Mouse (Mus musculus): ENCODE results near the gene Vwa5b1. TPM values are rescaled to one million over a fixed set of nuclear protein-coding genes. Genes with fewer than 3 reads are reported as not detected.

Vwa5b1 gene
- 0.15 TPM in 1 of 2 replicates, not detected in the other for polyA plus RNA-seq (2016; fragmentation: Nextera tagmentation; extraction: Ambion mirVana)

- no peak for ATAC-seq (ENCODE audit: insufficient number of reproducible peaks, insufficient read depth, low FRiP score, low TSS enrichment, low read depth)
- 17% methylated on average over 8 of the region's 8 CpGs for WGBS
- Histone ChIP-seq H3K4me1 (replicated peaks) (peaks cover 8% of the 10 kb centered on the region; the same call in 1 of the 2 replicates), H3K27me3 (no peaks in the 10 kb centered on the region), H3K27ac (no peak within 1 kb of the TSS), H3K9me3 (peaks cover 6% of the 10 kb centered on the region; the same call in 1 of the 2 replicates), H3K4me2 (no peak within 1 kb of the TSS), H3K4me3 (replicated peaks) (no peak within 1 kb of the TSS), H3K9ac (replicated peaks) (no peak within 1 kb of the TSS), H3K36me3 (no peaks in the 10 kb centered on the region)
Observed at GRCm38 (mm10) chr4:138635428-138636145, at the start of gene Vwa5b1. TSS of gene Vwa5b1 (minus strand) at chr4:138635884.

DNA sequence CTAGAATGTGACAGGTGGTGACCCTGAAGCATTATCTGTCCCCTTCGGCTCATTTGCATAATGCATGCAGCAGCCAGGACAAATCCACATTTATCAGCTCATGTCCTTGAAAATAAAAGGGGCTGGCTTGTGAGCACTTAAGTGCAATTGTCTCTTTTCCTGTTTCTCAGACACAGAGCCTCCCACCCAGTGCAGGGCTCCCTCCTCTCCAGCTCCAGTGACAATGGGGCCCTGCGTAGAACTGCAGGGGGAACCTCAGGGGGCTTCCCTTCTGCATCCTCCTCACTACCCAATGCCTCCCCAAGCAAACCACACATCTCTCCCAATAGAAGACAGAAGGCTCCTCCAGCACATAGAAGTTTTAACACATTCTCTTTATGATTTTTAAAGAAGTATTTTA, 47.1 kb upstream of the Vwa5b1 start:
- ATAC-seq (ENCODE audit: insufficient number of reproducible peaks, insufficient read depth, low FRiP score, low TSS enrichment, low read depth): no peak

DNA sequence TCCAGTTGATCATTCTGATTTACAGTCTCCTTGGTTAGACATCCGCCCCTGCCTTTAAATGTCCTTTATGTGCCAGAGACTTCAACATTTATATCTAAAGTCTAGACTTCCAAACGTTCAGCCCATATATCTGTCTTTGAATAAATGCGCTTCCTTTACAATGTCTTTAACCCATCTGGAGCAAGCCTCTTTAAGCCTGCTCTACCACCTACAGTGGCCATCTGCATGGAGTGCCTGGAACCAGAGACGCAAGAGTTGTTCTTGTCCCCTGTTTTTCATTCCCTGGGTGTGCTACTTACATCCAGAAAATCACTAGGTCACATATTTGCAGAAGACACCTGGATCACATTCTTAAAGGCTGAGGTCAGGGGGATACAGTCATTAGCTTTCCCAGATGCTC, 44.4 kb upstream of the Vwa5b1 start:
- Histone ChIP-seq H3K4me2 (no peak overlapping the region), H3K9me3 (no peaks in the 10 kb centered on the region), H3K27ac (no peak overlapping the region), H3K4me1 (replicated peaks) (no peaks in the 10 kb centered on the region), H3K27me3 (peaks cover 20% of the 10 kb centered on the region), H3K9ac (replicated peaks) (no peak overlapping the region), H3K36me3 (no peaks in the 10 kb centered on the region), H3K4me3 (replicated peaks) (no peak overlapping the region)
- no peak for ATAC-seq (ENCODE audit: insufficient number of reproducible peaks, insufficient read depth, low FRiP score, low TSS enrichment, low read depth)
- 72% methylated on average over 4 of the region's 4 CpGs for WGBS

More for the DNA sequence above, 47.1 kb upstream of the Vwa5b1 start:
- Histone ChIP-seq H3K36me3 (no peaks in the 10 kb centered on the region), H3K4me1 (replicated peaks) (no peaks in the 10 kb centered on the region), H3K9me3 (no peaks in the 10 kb centered on the region), H3K4me2 (no peak overlapping the region), H3K9ac (replicated peaks) (no peak overlapping the region), H3K27ac (no peak overlapping the region), H3K4me3 (replicated peaks) (no peak overlapping the region), H3K27me3 (peaks cover 21% of the 10 kb centered on the region)
- WGBS: 73% methylated on average over 2 of the region's 2 CpGs

GRCm38 (mm10) chr4:138677579-138677978, 41.9 kb upstream of the Vwa5b1 start:
- Histone ChIP-seq H3K27me3 (peaks cover 18% of the 10 kb centered on the region; the same call in 1 of the 2 replicates), H3K4me2 (no peak overlapping the region), H3K27ac (no peak overlapping the region), H3K4me1 (replicated peaks) (no peaks in the 10 kb centered on the region), H3K36me3 (no peaks in the 10 kb centered on the region), H3K9ac (replicated peaks) (no peak overlapping the region), H3K4me3 (replicated peaks) (no peak overlapping the region), H3K9me3 (no peaks in the 10 kb centered on the region)
- 22% methylated on average over 16 of the region's 16 CpGs for WGBS
- ATAC-seq (ENCODE audit: insufficient number of reproducible peaks, insufficient read depth, low FRiP score, low TSS enrichment, low read depth): no peak

GRCm38 (mm10) chr4:138676480-138676879, 40.8 kb upstream of the Vwa5b1 start:
- peaks cover 18% of the 10 kb centered on the region; the same call in 1 of the 2 replicates for H3K27me3 ChIP-seq
- H3K4me2 ChIP-seq: no peak overlapping the region
- no peaks in the 10 kb centered on the region for H3K4me1 ChIP-seq (replicated peaks)
- no peak for ATAC-seq (ENCODE audit: insufficient number of reproducible peaks, insufficient read depth, low FRiP score, low TSS enrichment, low read depth)
- H3K27ac ChIP-seq: no peak overlapping the region
- WGBS: 12% methylated on average over 16 of the region's 16 CpGs
- H3K36me3 ChIP-seq: no peaks in the 10 kb centered on the region
- no peak overlapping the region for H3K9ac ChIP-seq (replicated peaks)
- no peak overlapping the region for H3K4me3 ChIP-seq (replicated peaks)
- H3K9me3 ChIP-seq: no peaks in the 10 kb centered on the region

GRCm38 (mm10) chr4:138672160-138672559, 36.5 kb upstream of the Vwa5b1 start:
- Histone ChIP-seq H3K9ac (replicated peaks) (no peak overlapping the region), H3K9me3 (no peaks in the 10 kb centered on the region), H3K27me3 (peaks cover 8% of the 10 kb centered on the region), H3K4me2 (no peak overlapping the region), H3K27ac (no peak overlapping the region), H3K4me3 (replicated peaks) (no peak overlapping the region), H3K36me3 (no peaks in the 10 kb centered on the region), H3K4me1 (replicated peaks) (no peaks in the 10 kb centered on the region)
- no peak for ATAC-seq (ENCODE audit: insufficient number of reproducible peaks, insufficient read depth, low FRiP score, low TSS enrichment, low read depth)
- WGBS: 61% methylated on average over 4 of the region's 4 CpGs

- 80% methylated on average over 11 of the region's 11 CpGs for WGBS
- no peaks in the 10 kb centered on the region for H3K36me3 ChIP-seq
- H3K4me2 ChIP-seq: no peak overlapping the region
- no peak overlapping the region for H3K4me3 ChIP-seq (replicated peaks)
- no peak overlapping the region for H3K9ac ChIP-seq (replicated peaks)
- H3K9me3 ChIP-seq: no peaks in the 10 kb centered on the region
- ATAC-seq (ENCODE audit: insufficient number of reproducible peaks, insufficient read depth, low FRiP score, low TSS enrichment, low read depth): no peak
- H3K4me1 ChIP-seq (replicated peaks): no peaks in the 10 kb centered on the region
- H3K27me3 ChIP-seq: peaks cover 5% of the 10 kb centered on the region
- H3K27ac ChIP-seq: no peak overlapping the region
Observed at GRCm38 (mm10) chr4:138670093-138670889, 34.6 kb upstream of the Vwa5b1 start.

- H3K27ac ChIP-seq: no peak overlapping the region
- H3K4me3 ChIP-seq (replicated peaks): no peak overlapping the region
- no peaks in the 10 kb centered on the region for H3K4me1 ChIP-seq (replicated peaks)
- 71% methylated on average over 10 of the region's 10 CpGs for WGBS
- H3K36me3 ChIP-seq: no peaks in the 10 kb centered on the region
- no peak for ATAC-seq (ENCODE audit: insufficient number of reproducible peaks, insufficient read depth, low FRiP score, low TSS enrichment, low read depth)
- H3K9ac ChIP-seq (replicated peaks): no peak overlapping the region
- no peaks in the 10 kb centered on the region for H3K9me3 ChIP-seq
- peaks cover 5% of the 10 kb centered on the region for H3K27me3 ChIP-seq
- no peak overlapping the region for H3K4me2 ChIP-seq
Observed at GRCm38 (mm10) chr4:138666521-138666920, 30.8 kb upstream of the Vwa5b1 start.

- Histone ChIP-seq H3K9me3 (no peaks in the 10 kb centered on the region), H3K27ac (no peak overlapping the region), H3K36me3 (no peaks in the 10 kb centered on the region), H3K9ac (replicated peaks) (no peak overlapping the region), H3K4me3 (replicated peaks) (no peak overlapping the region), H3K4me2 (no peak overlapping the region), H3K4me1 (replicated peaks) (no peaks in the 10 kb centered on the region), H3K27me3 (no peaks in the 10 kb centered on the region; the same call in 1 of the 2 replicates)
- WGBS: 79% methylated on average over 11 of the region's 11 CpGs
- no peak for ATAC-seq (ENCODE audit: insufficient number of reproducible peaks, insufficient read depth, low FRiP score, low TSS enrichment, low read depth)
Observed at GRCm38 (mm10) chr4:138659936-138660602, 24.4 kb upstream of the Vwa5b1 start.

GRCm38 (mm10) chr4:138653056-138653455, 17.4 kb upstream of the Vwa5b1 start:
- WGBS: 58% methylated on average over 6 of the region's 6 CpGs

DNA sequence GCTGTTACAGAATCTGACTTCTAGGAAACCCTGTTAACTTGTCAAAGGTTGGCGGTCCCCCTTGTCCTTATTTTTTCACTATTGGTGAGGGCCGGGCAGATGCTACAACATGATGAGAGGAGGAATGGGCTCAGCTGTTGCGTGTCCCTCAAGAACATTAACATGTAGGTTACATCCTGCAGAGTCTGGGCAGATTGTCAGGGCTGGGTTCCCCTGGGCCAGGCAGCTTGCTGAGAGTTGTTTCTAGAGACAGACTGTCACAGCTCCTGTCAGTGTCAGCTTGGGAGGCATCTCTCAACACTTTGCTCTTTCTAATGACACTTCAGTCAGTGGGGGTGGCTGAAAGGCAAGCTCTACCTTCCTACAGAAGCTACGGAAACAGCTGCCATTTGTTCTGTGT, 16.2 kb upstream of the Vwa5b1 start:
- WGBS: 86% methylated on average over 4 of the region's 4 CpGs
- Histone ChIP-seq H3K27me3 (no peaks in the 10 kb centered on the region), H3K27ac (no peak overlapping the region), H3K36me3 (no peaks in the 10 kb centered on the region), H3K4me2 (no peak overlapping the region), H3K4me1 (replicated peaks) (no peaks in the 10 kb centered on the region), H3K9me3 (no peaks in the 10 kb centered on the region), H3K9ac (replicated peaks) (no peak overlapping the region), H3K4me3 (replicated peaks) (no peak overlapping the region)
- no peak for ATAC-seq (ENCODE audit: insufficient number of reproducible peaks, insufficient read depth, low FRiP score, low TSS enrichment, low read depth)

More at GRCm38 (mm10) chr4:138653056-138653455, 17.4 kb upstream of the Vwa5b1 start:
- ATAC-seq (ENCODE audit: insufficient number of reproducible peaks, insufficient read depth, low FRiP score, low TSS enrichment, low read depth): no peak
- H3K4me1 ChIP-seq (replicated peaks): no peaks in the 10 kb centered on the region
- no peak overlapping the region for H3K4me2 ChIP-seq
- H3K9ac ChIP-seq (replicated peaks): no peak overlapping the region
- no peaks in the 10 kb centered on the region for H3K36me3 ChIP-seq
- no peaks in the 10 kb centered on the region for H3K9me3 ChIP-seq
- H3K27ac ChIP-seq: no peak overlapping the region
- H3K27me3 ChIP-seq: no peaks in the 10 kb centered on the region
- no peak overlapping the region for H3K4me3 ChIP-seq (replicated peaks)

Measured in limb, embryonic 12.5 days (tissue).